Mouse (Mus musculus): ENCODE results near the gene Ier5.

GRCm38 (mm10) chr1:155059505-155059904, 39.9 kb downstream of the Ier5 start:
- TF ChIP-seq CTCF (IDR thresholded peaks at IDR 0.05 in 2 of 3, conservative IDR thresholded peaks at IDR 0.05 in 1 of 3; ENCODE audit: control insufficient read depth in 1 of 3, insufficient read depth in 1 of 3, low read depth in 2 of 3, low read length in 3 of 3, poor library complexity in 1 of 3, severe bottlenecking in 1 of 3) (no peak), ZC3H11A (IDR thresholded peaks at IDR 0.05; ENCODE audit: low read depth, low read length) (no peak), MXI1 (IDR thresholded peaks at IDR 0.05; ENCODE audit: low read depth, low read length) (no peak), POLR2AphosphoS5 (IDR thresholded peaks at IDR 0.05; ENCODE audit: borderline replicate concordance, low read depth, low read length) (no peak), ZNF384 (IDR thresholded peaks at IDR 0.05; ENCODE audit: low read depth, low read length) (no peak), POLR2A (IDR thresholded peaks at IDR 0.05; ENCODE audit: control insufficient read depth in 1 of 2, insufficient read depth in 1 of 2, low read depth in 1 of 2, low read length in 2 of 2, poor library complexity in 1 of 2) (no peak), POLR2AphosphoS2 (IDR thresholded peaks at IDR 0.05; ENCODE audit: low read length) (no peak), BHLHE40 (IDR thresholded peaks at IDR 0.05; ENCODE audit: borderline replicate concordance, low read depth, low read length) (no peak), EP300 (IDR thresholded peaks at IDR 0.05; ENCODE audit: low read depth in 1 of 2, low read length in 2 of 2) (peak in 1 of 2 experiments; percentile 70; a peak in 2 of 4 replicates), USF1 (IDR thresholded peaks at IDR 0.05; ENCODE audit: low read depth, low read length) (no peak), NELFE (IDR thresholded peaks at IDR 0.05; ENCODE audit: low read depth, low read length) (no peak), MAFK (IDR thresholded peaks at IDR 0.05; ENCODE audit: borderline replicate concordance, low read depth, low read length) (no peak), ETS1 (IDR thresholded peaks at IDR 0.05; ENCODE audit: low read depth, low read length) (peak; percentile 52; the same call in 1 of the 2 replicates)

All from MEL (cell line).